Mouse (Mus musculus): ENCODE results near the gene Cacng7. TPM values are rescaled to one million over a fixed set of nuclear protein-coding genes. Genes with fewer than 3 reads are reported as not detected.

The Cacng7 gene
- polyA plus RNA-seq, 1 experiment from 2014 or later = 0.86 TPM

- 6% methylated on average over 33 of the region's 33 CpGs for WGBS
- peak overlapping the region; percentile 43; the same call in 1 of the 2 replicates for H3K9ac ChIP-seq (ENCODE audit: low read depth, low read length)
- H3K36me3 ChIP-seq (ENCODE audit: control insufficient read depth, insufficient read depth) = peaks cover 25% of the 10 kb centered on the region
- no peak overlapping the region for H3K27ac ChIP-seq (ENCODE audit: low read depth, low read length)
- H3K4me3 ChIP-seq (ENCODE audit: low read depth, low read length) = peak overlapping the region; percentile 36
- no peak for TF ChIP-seq CTCF (IDR thresholded peaks at IDR 0.05; ENCODE audit: low read depth)
- H3K4me1 ChIP-seq (replicated peaks; ENCODE audit: control insufficient read depth, insufficient read depth, low read length) = peaks cover 7% of the 10 kb centered on the region
- H3K27me3 ChIP-seq (replicated peaks; ENCODE audit: control insufficient read depth, insufficient read depth, low read length) = peaks cover 33% of the 10 kb centered on the region
- ATAC-seq = 0 out of 2 replicates have a peak, but pooled peaks have one; percentile 39
- H3K9me3 ChIP-seq (ENCODE audit: control insufficient read depth) = no peaks in the 10 kb centered on the region
- H3K4me2 ChIP-seq (replicated peaks; ENCODE audit: low read depth) = peak overlapping the region; percentile 75
Observed at GRCm38 (mm10) chr7:3301628-3302555, 30.9 kb upstream of the Cacng7 start.

GRCm38 (mm10) chr7:3302556-3303275, 30.0 kb upstream of the Cacng7 start:
- Histone ChIP-seq H3K4me3 (ENCODE audit: low read depth, low read length) (peak overlapping the region; percentile 36), H3K9me3 (ENCODE audit: control insufficient read depth) (no peaks in the 10 kb centered on the region), H3K4me1 (replicated peaks; ENCODE audit: control insufficient read depth, insufficient read depth, low read length) (peaks cover 7% of the 10 kb centered on the region), H3K9ac (ENCODE audit: low read depth, low read length) (peak overlapping the region; percentile 43; the same call in 1 of the 2 replicates), H3K27me3 (replicated peaks; ENCODE audit: control insufficient read depth, insufficient read depth, low read length) (peaks cover 33% of the 10 kb centered on the region), H3K4me2 (replicated peaks; ENCODE audit: low read depth) (peak overlapping the region; percentile 75), H3K27ac (ENCODE audit: low read depth, low read length) (no peak overlapping the region), H3K36me3 (ENCODE audit: control insufficient read depth, insufficient read depth) (peaks cover 16% of the 10 kb centered on the region)
- peak; percentile 82 for TF ChIP-seq CTCF (IDR thresholded peaks at IDR 0.05; ENCODE audit: low read depth)
- 0 out of 2 replicates have a peak, but pooled peaks have one; percentile 11 for ATAC-seq
- WGBS = 2% methylated on average over 16 of the region's 16 CpGs

GRCm38 (mm10) chr7:3303276-3303781, 29.4 kb upstream of the Cacng7 start:
- H3K36me3 ChIP-seq (ENCODE audit: control insufficient read depth, insufficient read depth) = peaks cover 10% of the 10 kb centered on the region
- H3K9ac ChIP-seq (ENCODE audit: low read depth, low read length) = no peak overlapping the region
- H3K9me3 ChIP-seq (ENCODE audit: control insufficient read depth) = no peaks in the 10 kb centered on the region
- peak overlapping the region; percentile 75 for H3K4me2 ChIP-seq (replicated peaks; ENCODE audit: low read depth)
- peaks cover 33% of the 10 kb centered on the region for H3K27me3 ChIP-seq (replicated peaks; ENCODE audit: control insufficient read depth, insufficient read depth, low read length)
- H3K27ac ChIP-seq (ENCODE audit: low read depth, low read length) = no peak overlapping the region
- no peak for TF ChIP-seq CTCF (IDR thresholded peaks at IDR 0.05; ENCODE audit: low read depth)
- H3K4me3 ChIP-seq (ENCODE audit: low read depth, low read length) = peak overlapping the region; percentile 36
- peaks cover 7% of the 10 kb centered on the region for H3K4me1 ChIP-seq (replicated peaks; ENCODE audit: control insufficient read depth, insufficient read depth, low read length)
- WGBS = under 1% methylated on average over 29 of the region's 29 CpGs
- ATAC-seq = peak; percentile 41

- TF ChIP-seq CTCF (IDR thresholded peaks at IDR 0.05; ENCODE audit: low read depth) = no peak; the same call in 1 of the 2 replicates
- no peak for ATAC-seq
- H3K4me1 ChIP-seq (replicated peaks; ENCODE audit: control insufficient read depth, insufficient read depth, low read length) = peaks cover 7% of the 10 kb centered on the region
- peak overlapping the region; percentile 36 for H3K4me3 ChIP-seq (ENCODE audit: low read depth, low read length)
- peak overlapping the region; percentile 75 for H3K4me2 ChIP-seq (replicated peaks; ENCODE audit: low read depth)
- peaks cover 35% of the 10 kb centered on the region for H3K27me3 ChIP-seq (replicated peaks; ENCODE audit: control insufficient read depth, insufficient read depth, low read length)
- WGBS = 10% methylated on average over 12 of the region's 12 CpGs
- no peaks in the 10 kb centered on the region for H3K9me3 ChIP-seq (ENCODE audit: control insufficient read depth)
- H3K27ac ChIP-seq (ENCODE audit: low read depth, low read length) = no peak overlapping the region
- peaks cover 8% of the 10 kb centered on the region; the same call in 1 of the 2 replicates for H3K36me3 ChIP-seq (ENCODE audit: control insufficient read depth, insufficient read depth)
- H3K9ac ChIP-seq (ENCODE audit: low read depth, low read length) = no peak overlapping the region
Observed at GRCm38 (mm10) chr7:3303789-3304188, 29.0 kb upstream of the Cacng7 start.

GRCm38 (mm10) chr7:3304298-3304697, 28.5 kb upstream of the Cacng7 start:
- Histone ChIP-seq H3K9ac (ENCODE audit: low read depth, low read length) (no peak overlapping the region), H3K4me3 (ENCODE audit: low read depth, low read length) (no peak overlapping the region), H3K4me1 (replicated peaks; ENCODE audit: control insufficient read depth, insufficient read depth, low read length) (peaks cover 7% of the 10 kb centered on the region), H3K36me3 (ENCODE audit: control insufficient read depth, insufficient read depth) (peaks cover 6% of the 10 kb centered on the region; the same call in 1 of the 2 replicates), H3K9me3 (ENCODE audit: control insufficient read depth) (no peaks in the 10 kb centered on the region), H3K4me2 (replicated peaks; ENCODE audit: low read depth) (no peak overlapping the region), H3K27me3 (replicated peaks; ENCODE audit: control insufficient read depth, insufficient read depth, low read length) (peaks cover 36% of the 10 kb centered on the region), H3K27ac (ENCODE audit: low read depth, low read length) (no peak overlapping the region)
- no peak for ATAC-seq
- TF ChIP-seq CTCF (IDR thresholded peaks at IDR 0.05; ENCODE audit: low read depth) = no peak
- WGBS = 8% methylated on average over 10 of the region's 10 CpGs

- WGBS = 61% methylated on average over 3 of the region's 3 CpGs
- no peak for TF ChIP-seq CTCF (IDR thresholded peaks at IDR 0.05; ENCODE audit: low read depth)
- H3K27me3 ChIP-seq (replicated peaks; ENCODE audit: control insufficient read depth, insufficient read depth, low read length) = peaks cover 36% of the 10 kb centered on the region
- no peak overlapping the region for H3K4me2 ChIP-seq (replicated peaks; ENCODE audit: low read depth)
- H3K9me3 ChIP-seq (ENCODE audit: control insufficient read depth) = no peaks in the 10 kb centered on the region
- no peak overlapping the region for H3K4me3 ChIP-seq (ENCODE audit: low read depth, low read length)
- no peak overlapping the region for H3K9ac ChIP-seq (ENCODE audit: low read depth, low read length)
- H3K27ac ChIP-seq (ENCODE audit: low read depth, low read length) = no peak overlapping the region
- H3K36me3 ChIP-seq (ENCODE audit: control insufficient read depth, insufficient read depth) = no peaks in the 10 kb centered on the region
- H3K4me1 ChIP-seq (replicated peaks; ENCODE audit: control insufficient read depth, insufficient read depth, low read length) = peaks cover 7% of the 10 kb centered on the region
- ATAC-seq = no peak
Observed at GRCm38 (mm10) chr7:3306400-3306799, 26.4 kb upstream of the Cacng7 start.

All from intestine, postnatal 0 days (tissue).